Mouse (Mus musculus): Measurements from ENCODE around the gene Gab1. TPM values are rescaled to one million over a fixed set of nuclear protein-coding genes. Genes with fewer than 3 reads are reported as not detected.

The Gab1 gene
- polyA plus RNA-seq, 1 experiment from 2014 or later: 7.2 TPM

DNA sequence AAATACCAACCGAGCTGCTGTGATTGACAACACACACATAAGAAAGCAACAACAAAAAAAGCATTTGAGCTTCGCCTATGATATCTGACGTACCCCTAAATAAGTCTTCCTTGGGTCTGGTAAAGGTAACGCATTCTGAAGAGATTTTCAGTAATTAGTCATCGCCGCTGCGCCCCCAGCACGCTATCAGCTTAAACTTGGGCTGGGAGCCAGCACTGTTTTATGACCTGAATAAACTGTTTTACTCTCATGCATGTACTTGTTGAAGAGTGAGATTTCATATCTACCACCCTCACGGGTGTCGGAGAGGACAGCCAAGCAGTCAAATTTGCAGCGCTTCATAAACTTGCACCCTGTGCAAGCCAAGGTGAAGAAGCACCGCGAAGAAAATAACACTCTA is 26.7 kb downstream of the Gab1 start:
- Histone ChIP-seq H3K4me1 (ENCODE audit: control insufficient read depth, low read depth, low read length) (peaks cover 12% of the 10 kb centered on the region), H3K4me3 (ENCODE audit: low read depth, low read length) (no peak overlapping the region), H3K4me2 (ENCODE audit: low read depth, low read length) (no peak overlapping the region), H3K27me3 (ENCODE audit: control insufficient read depth, insufficient read depth, low read depth, low read length) (no peaks in the 10 kb centered on the region), H3K36me3 (ENCODE audit: control insufficient read depth, insufficient read depth) (no peaks in the 10 kb centered on the region), H3K9me3 (replicated peaks; ENCODE audit: control insufficient read depth, low read length) (no peaks in the 10 kb centered on the region), H3K27ac (ENCODE audit: low read length) (no peak overlapping the region), H3K9ac (ENCODE audit: low read depth, low read length) (no peak overlapping the region)
- ATAC-seq (ENCODE audit: low read depth): no peak
- 74% methylated on average over 13 of the region's 13 CpGs for WGBS (ENCODE audit: insufficient replicate concordance)

DNA sequence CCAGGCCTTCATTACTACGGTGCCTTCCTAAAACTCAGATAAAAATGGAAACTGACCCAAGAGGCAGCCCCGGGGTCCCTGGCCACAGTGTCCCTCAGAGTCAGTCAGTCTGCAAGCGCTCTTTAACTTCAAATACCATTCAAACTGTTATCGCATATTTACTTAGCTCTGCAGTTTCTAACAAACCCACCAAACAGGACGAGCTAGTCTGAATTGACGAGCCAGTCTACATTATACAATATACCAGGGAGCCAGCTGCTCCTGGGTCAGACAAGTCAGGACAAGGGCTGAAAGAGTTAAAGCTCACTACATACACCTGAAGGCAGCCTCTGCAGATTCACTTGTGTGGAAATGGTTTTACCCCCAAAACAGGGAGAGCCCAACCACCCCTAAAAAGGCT is 27.1 kb downstream of the Gab1 start:
- Histone ChIP-seq H3K9ac (ENCODE audit: low read depth, low read length) (no peak overlapping the region), H3K4me3 (ENCODE audit: low read depth, low read length) (no peak overlapping the region), H3K27ac (ENCODE audit: low read length) (no peak overlapping the region), H3K36me3 (ENCODE audit: control insufficient read depth, insufficient read depth) (no peaks in the 10 kb centered on the region), H3K27me3 (ENCODE audit: control insufficient read depth, insufficient read depth, low read depth, low read length) (no peaks in the 10 kb centered on the region), H3K4me1 (ENCODE audit: control insufficient read depth, low read depth, low read length) (peaks cover 12% of the 10 kb centered on the region), H3K4me2 (ENCODE audit: low read depth, low read length) (no peak overlapping the region), H3K9me3 (replicated peaks; ENCODE audit: control insufficient read depth, low read length) (no peaks in the 10 kb centered on the region)
- no peak for ATAC-seq (ENCODE audit: low read depth)
- WGBS (ENCODE audit: insufficient replicate concordance): 64% methylated on average over 6 of the region's 6 CpGs

DNA sequence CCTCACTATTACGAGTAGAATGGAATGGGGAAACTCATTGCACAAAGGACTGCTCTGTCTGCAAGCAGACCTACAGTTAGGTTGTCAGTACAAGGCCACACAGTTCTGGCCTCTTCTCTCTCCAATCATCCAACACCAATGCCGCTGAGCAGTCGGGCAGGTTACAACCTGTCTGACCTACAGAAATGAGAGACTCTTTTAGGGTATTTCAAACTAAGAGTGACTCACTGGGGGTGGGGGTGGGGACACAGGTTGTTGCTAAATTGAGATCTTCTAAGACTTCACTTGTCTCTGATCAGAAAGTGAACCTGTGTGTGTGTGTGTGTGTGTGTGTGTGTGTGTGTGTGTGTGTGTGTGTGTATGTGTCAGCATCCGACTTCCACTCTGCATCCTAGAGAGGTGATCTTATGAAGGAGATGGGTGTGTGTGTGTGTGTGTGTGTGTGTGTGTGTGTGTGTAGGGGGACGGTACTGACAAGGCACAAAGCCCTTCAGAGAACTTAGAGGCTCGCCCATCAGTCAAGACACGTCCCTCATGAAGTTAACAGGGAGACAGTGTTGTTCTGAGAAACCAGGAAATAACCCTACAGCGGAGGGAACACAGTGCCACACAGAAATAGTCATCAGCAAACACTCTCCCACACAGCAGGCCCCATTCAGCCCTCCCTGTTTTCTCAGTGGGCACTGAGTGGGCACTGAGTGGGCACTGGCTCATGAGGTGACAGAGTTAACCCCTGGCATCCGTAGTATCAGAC is 27.7 kb downstream of the Gab1 start:
- Histone ChIP-seq H3K4me1 (ENCODE audit: control insufficient read depth, low read depth, low read length) (peaks cover 12% of the 10 kb centered on the region), H3K27ac (ENCODE audit: low read length) (no peak overlapping the region), H3K9me3 (replicated peaks; ENCODE audit: control insufficient read depth, low read length) (no peaks in the 10 kb centered on the region), H3K4me2 (ENCODE audit: low read depth, low read length) (no peak overlapping the region), H3K36me3 (ENCODE audit: control insufficient read depth, insufficient read depth) (no peaks in the 10 kb centered on the region), H3K4me3 (ENCODE audit: low read depth, low read length) (no peak overlapping the region), H3K27me3 (ENCODE audit: control insufficient read depth, insufficient read depth, low read depth, low read length) (no peaks in the 10 kb centered on the region), H3K9ac (ENCODE audit: low read depth, low read length) (no peak overlapping the region)
- no peak for ATAC-seq (ENCODE audit: low read depth)
- WGBS (ENCODE audit: insufficient replicate concordance): 62% methylated on average over 8 of the region's 9 CpGs

DNA sequence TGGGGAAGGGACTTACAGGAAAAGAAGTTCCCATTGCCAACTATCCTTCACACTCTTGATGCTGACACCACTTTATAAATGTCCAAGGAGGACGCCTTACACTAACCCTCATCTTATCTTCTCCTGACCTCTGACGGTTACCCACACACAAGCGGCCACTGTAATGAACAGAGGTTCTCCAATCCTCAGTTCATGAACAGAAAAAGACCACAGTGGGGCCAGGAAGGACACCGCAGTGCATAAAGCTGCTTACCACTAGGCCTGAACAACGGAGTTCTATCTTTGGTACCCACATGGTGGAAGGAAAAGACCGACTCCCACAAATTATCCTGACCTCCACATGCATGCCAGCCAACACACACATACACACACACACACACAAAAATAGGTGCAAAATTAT is 28.7 kb downstream of the Gab1 start:
- H3K4me1 ChIP-seq (ENCODE audit: control insufficient read depth, low read depth, low read length): peaks cover 12% of the 10 kb centered on the region
- no peak overlapping the region for H3K4me3 ChIP-seq (ENCODE audit: low read depth, low read length)
- no peaks in the 10 kb centered on the region for H3K27me3 ChIP-seq (ENCODE audit: control insufficient read depth, insufficient read depth, low read depth, low read length)
- no peak overlapping the region for H3K9ac ChIP-seq (ENCODE audit: low read depth, low read length)
- H3K9me3 ChIP-seq (replicated peaks; ENCODE audit: control insufficient read depth, low read length): no peaks in the 10 kb centered on the region
- no peak overlapping the region for H3K27ac ChIP-seq (ENCODE audit: low read length)
- WGBS (ENCODE audit: insufficient replicate concordance): 26% methylated on average over 6 of the region's 6 CpGs
- no peak for ATAC-seq (ENCODE audit: low read depth)
- H3K36me3 ChIP-seq (ENCODE audit: control insufficient read depth, insufficient read depth): no peaks in the 10 kb centered on the region
- no peak overlapping the region for H3K4me2 ChIP-seq (ENCODE audit: low read depth, low read length)

DNA sequence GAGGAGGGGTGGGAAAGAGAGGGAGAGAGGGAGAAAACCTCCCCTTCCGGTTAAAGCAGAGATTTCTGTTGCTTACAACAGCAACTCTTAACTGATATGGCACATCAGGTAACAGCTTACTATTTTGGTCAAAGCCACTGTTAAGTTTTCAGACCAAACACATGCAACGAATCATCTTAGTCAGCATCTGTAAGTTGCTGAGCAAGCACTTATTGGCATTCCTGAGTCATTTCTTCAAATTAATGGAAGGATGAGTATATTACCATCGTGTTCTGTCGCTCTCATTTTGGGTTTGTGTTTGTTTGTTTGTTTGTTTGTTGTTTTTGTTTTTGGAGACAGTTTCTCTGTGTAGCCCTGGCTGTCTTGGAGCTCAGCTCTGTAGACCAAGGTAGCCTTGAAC is 30.3 kb downstream of the Gab1 start:
- H3K4me1 ChIP-seq (ENCODE audit: control insufficient read depth, low read depth, low read length): peaks cover 12% of the 10 kb centered on the region
- H3K4me3 ChIP-seq (ENCODE audit: low read depth, low read length): no peak overlapping the region
- no peaks in the 10 kb centered on the region for H3K27me3 ChIP-seq (ENCODE audit: control insufficient read depth, insufficient read depth, low read depth, low read length)
- WGBS (ENCODE audit: insufficient replicate concordance): 81% methylated on average over 4 of the region's 4 CpGs
- H3K27ac ChIP-seq (ENCODE audit: low read length): no peak overlapping the region
- H3K36me3 ChIP-seq (ENCODE audit: control insufficient read depth, insufficient read depth): no peaks in the 10 kb centered on the region
- H3K4me2 ChIP-seq (ENCODE audit: low read depth, low read length): no peak overlapping the region
- ATAC-seq (ENCODE audit: low read depth): no peak
- H3K9me3 ChIP-seq (replicated peaks; ENCODE audit: control insufficient read depth, low read length): no peaks in the 10 kb centered on the region
- no peak overlapping the region for H3K9ac ChIP-seq (ENCODE audit: low read depth, low read length)

DNA sequence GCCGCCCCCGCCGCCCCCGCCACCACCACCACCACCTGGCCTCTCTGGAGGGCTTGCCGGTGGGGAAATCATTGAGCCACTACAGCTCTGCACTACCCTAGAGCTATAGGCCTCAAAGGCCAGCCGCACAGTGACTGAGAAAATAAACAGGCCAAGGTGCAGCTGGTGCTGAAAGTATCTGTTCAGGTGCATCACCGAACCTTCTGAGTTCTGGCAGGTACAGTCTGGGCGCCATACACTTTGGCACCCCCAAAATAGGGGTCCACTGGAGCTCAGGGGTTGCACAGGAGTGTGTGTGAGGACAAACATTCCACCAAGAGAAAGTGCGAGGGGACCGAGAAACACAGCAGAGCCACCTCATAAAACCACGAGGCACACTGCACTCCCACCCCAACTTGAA is 31.7 kb downstream of the Gab1 start:
- Histone ChIP-seq H3K9me3 (replicated peaks; ENCODE audit: control insufficient read depth, low read length) (no peaks in the 10 kb centered on the region), H3K4me3 (ENCODE audit: low read depth, low read length) (no peak overlapping the region), H3K27ac (ENCODE audit: low read length) (no peak overlapping the region), H3K4me2 (ENCODE audit: low read depth, low read length) (no peak overlapping the region), H3K36me3 (ENCODE audit: control insufficient read depth, insufficient read depth) (no peaks in the 10 kb centered on the region), H3K9ac (ENCODE audit: low read depth, low read length) (no peak overlapping the region), H3K27me3 (ENCODE audit: control insufficient read depth, insufficient read depth, low read depth, low read length) (no peaks in the 10 kb centered on the region), H3K4me1 (ENCODE audit: control insufficient read depth, low read depth, low read length) (peaks cover 10% of the 10 kb centered on the region)
- 76% methylated on average over 11 of the region's 11 CpGs for WGBS (ENCODE audit: insufficient replicate concordance)
- ATAC-seq (ENCODE audit: low read depth): peak; percentile 33; the same call in 1 of the 2 replicates

DNA sequence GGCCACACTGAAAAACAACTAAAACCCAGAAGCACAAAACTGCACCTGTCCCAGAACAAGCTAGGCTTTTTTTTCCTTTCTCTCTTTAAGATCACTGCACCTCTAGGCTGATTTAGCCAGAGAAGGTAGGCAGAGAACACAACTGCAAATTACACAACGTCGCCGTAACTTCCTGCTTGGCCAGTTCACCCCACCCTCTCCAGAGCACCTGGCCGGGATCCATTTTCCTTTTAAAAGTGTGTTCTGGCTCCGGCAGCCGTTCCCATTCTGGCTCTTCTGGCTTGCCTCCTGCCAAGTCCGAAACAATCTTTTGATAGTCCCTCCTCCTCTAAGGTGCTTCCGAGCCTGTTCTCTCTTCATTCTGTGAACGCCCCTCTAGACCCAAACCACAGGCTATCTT is 32.4 kb downstream of the Gab1 start:
- Histone ChIP-seq H3K9ac (ENCODE audit: low read depth, low read length) (no peak overlapping the region), H3K4me2 (ENCODE audit: low read depth, low read length) (no peak overlapping the region)

DNA sequence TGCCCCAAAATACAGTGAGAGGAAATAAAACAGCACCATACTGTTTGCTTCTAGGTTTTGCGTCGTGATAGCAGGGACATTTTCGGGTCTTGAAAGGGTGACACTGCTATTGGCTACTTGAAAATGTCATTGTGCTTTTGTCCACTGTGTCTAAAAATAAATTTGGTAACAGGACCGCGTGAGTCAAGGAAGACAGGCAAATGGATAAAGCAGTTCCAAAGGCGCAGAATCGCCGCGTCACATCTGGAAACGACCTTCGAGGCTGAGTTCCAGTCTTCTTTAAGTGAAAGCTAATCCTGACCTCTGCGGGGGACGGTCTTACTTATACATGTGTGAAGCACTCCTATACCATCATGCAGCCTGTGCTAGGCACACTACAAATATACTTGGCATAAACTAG is 35.0 kb downstream of the Gab1 start:
- H3K4me3 ChIP-seq (ENCODE audit: low read depth, low read length): no peak overlapping the region
- H3K36me3 ChIP-seq (ENCODE audit: control insufficient read depth, insufficient read depth): no peaks in the 10 kb centered on the region
- no peak overlapping the region for H3K4me2 ChIP-seq (ENCODE audit: low read depth, low read length)
- H3K4me1 ChIP-seq (ENCODE audit: control insufficient read depth, low read depth, low read length): no peaks in the 10 kb centered on the region
- ATAC-seq (ENCODE audit: low read depth): no peak
- 84% methylated on average over 13 of the region's 13 CpGs for WGBS (ENCODE audit: insufficient replicate concordance)
- H3K9me3 ChIP-seq (replicated peaks; ENCODE audit: control insufficient read depth, low read length): no peaks in the 10 kb centered on the region
- no peak overlapping the region for H3K27ac ChIP-seq (ENCODE audit: low read length)
- H3K27me3 ChIP-seq (ENCODE audit: control insufficient read depth, insufficient read depth, low read depth, low read length): no peaks in the 10 kb centered on the region
- H3K9ac ChIP-seq (ENCODE audit: low read depth, low read length): no peak overlapping the region

More for the DNA sequence above, 32.4 kb downstream of the Gab1 start:
- WGBS (ENCODE audit: insufficient replicate concordance): 73% methylated on average over 9 of the region's 9 CpGs
- no peak for ATAC-seq (ENCODE audit: low read depth)
- Histone ChIP-seq H3K27ac (ENCODE audit: low read length) (no peak overlapping the region), H3K4me1 (ENCODE audit: control insufficient read depth, low read depth, low read length) (peaks cover 3% of the 10 kb centered on the region), H3K9me3 (replicated peaks; ENCODE audit: control insufficient read depth, low read length) (no peaks in the 10 kb centered on the region), H3K4me3 (ENCODE audit: low read depth, low read length) (no peak overlapping the region), H3K36me3 (ENCODE audit: control insufficient read depth, insufficient read depth) (no peaks in the 10 kb centered on the region), H3K27me3 (ENCODE audit: control insufficient read depth, insufficient read depth, low read depth, low read length) (no peaks in the 10 kb centered on the region)

DNA sequence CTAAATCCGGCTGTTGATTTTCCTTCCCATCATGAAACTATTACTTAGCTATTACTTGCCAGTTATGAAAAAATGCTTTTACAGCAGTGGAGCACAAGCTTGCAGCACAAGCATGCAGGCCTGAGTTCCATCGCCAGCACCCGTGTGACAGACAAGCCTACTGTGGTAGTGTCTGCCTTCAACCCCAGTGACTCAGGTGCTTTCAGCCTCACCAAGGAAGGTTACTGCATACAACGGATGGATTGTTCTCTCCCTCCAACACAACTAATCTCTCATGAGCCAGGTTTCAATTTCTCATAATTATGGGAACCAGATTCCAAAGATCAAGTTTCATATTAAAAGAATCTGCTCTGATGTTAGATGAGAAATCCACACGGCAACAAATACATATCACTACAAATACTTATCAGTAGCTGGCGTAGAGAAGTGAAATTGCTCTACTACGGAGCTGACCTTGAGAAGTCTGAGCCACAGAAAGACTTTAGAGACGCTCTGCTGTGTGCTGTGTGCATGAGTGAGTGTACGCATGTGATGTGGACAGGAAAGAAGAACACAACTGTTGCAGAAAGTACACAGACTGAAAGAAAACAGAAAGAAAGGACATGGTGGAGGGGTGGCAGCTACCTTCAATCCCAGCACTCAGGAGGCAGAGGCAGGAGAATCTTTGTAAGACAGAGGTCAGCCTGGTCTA is 36.4 kb downstream of the Gab1 start:
- H3K4me2 ChIP-seq (ENCODE audit: low read depth, low read length): no peak overlapping the region
- H3K27ac ChIP-seq (ENCODE audit: low read length): no peak overlapping the region
- no peaks in the 10 kb centered on the region for H3K36me3 ChIP-seq (ENCODE audit: control insufficient read depth, insufficient read depth)
- H3K9ac ChIP-seq (ENCODE audit: low read depth, low read length): no peak overlapping the region
- H3K4me3 ChIP-seq (ENCODE audit: low read depth, low read length): no peak overlapping the region
- no peaks in the 10 kb centered on the region for H3K27me3 ChIP-seq (ENCODE audit: control insufficient read depth, insufficient read depth, low read depth, low read length)
- WGBS (ENCODE audit: insufficient replicate concordance): 72% methylated on average over 9 of the region's 9 CpGs
- H3K9me3 ChIP-seq (replicated peaks; ENCODE audit: control insufficient read depth, low read length): no peaks in the 10 kb centered on the region
- ATAC-seq (ENCODE audit: low read depth): no peak
- H3K4me1 ChIP-seq (ENCODE audit: control insufficient read depth, low read depth, low read length): no peaks in the 10 kb centered on the region
